Mouse (Mus musculus): ENCODE measurements around the gene Efcab9.

Gene Efcab9

GRCm38 (mm10) chr11:32556333-32556990, 24.6 kb upstream of the Efcab9 start:
- DNase-seq = no peak

- no peak for DNase-seq
Observed at GRCm38 (mm10) chr11:32555103-32555689, 23.3 kb upstream of the Efcab9 start.

GRCm38 (mm10) chr11:32554141-32555091, 22.5 kb upstream of the Efcab9 start:
- no peak for DNase-seq

GRCm38 (mm10) chr11:32553311-32554140, 21.6 kb upstream of the Efcab9 start:
- peak; percentile 34 for DNase-seq

GRCm38 (mm10) chr11:32552401-32553090, 20.7 kb upstream of the Efcab9 start:
- peak; percentile 65 for DNase-seq

GRCm38 (mm10) chr11:32551579-32552297, 19.9 kb upstream of the Efcab9 start:
- DNase-seq = no peak

GRCm38 (mm10) chr11:32551056-32551455, 19.2 kb upstream of the Efcab9 start:
- no peak for DNase-seq

GRCm38 (mm10) chr11:32550102-32550501, 18.2 kb upstream of the Efcab9 start:
- peak; percentile 38 for DNase-seq

GRCm38 (mm10) chr11:32549236-32549635, 17.4 kb upstream of the Efcab9 start:
- DNase-seq = no peak

GRCm38 (mm10) chr11:32548240-32548639, 16.4 kb upstream of the Efcab9 start:
- DNase-seq = no peak

GRCm38 (mm10) chr11:32547391-32547947, 15.6 kb upstream of the Efcab9 start:
- DNase-seq = no peak

GRCm38 (mm10) chr11:32546483-32546882, 14.6 kb upstream of the Efcab9 start:
- DNase-seq = peak; percentile 38

- DNase-seq = no peak
Observed at GRCm38 (mm10) chr11:32545605-32546004, 13.7 kb upstream of the Efcab9 start.

GRCm38 (mm10) chr11:32544497-32544896, 12.6 kb upstream of the Efcab9 start:
- no peak for DNase-seq

- DNase-seq = peak; percentile 54
Observed at GRCm38 (mm10) chr11:32544041-32544440, 12.2 kb upstream of the Efcab9 start.

GRCm38 (mm10) chr11:32542687-32543411, 11.0 kb upstream of the Efcab9 start:
- DNase-seq = no peak

GRCm38 (mm10) chr11:32542181-32542580, 10.3 kb upstream of the Efcab9 start:
- no peak for DNase-seq

- DNase-seq = no peak
Observed at GRCm38 (mm10) chr11:32540463-32540862, 8.6 kb upstream of the Efcab9 start.

- no peak for DNase-seq
Observed at GRCm38 (mm10) chr11:32539717-32540116, 7.8 kb upstream of the Efcab9 start.

GRCm38 (mm10) chr11:32538846-32539245, 7.0 kb upstream of the Efcab9 start:
- DNase-seq = no peak
